Mouse (Mus musculus) gastrocnemius, adult 2 months (tissue): ENCODE data around the gene Coq2. TPM values are rescaled to one million over a fixed set of nuclear protein-coding genes. Genes with fewer than 3 reads are reported as not detected.
A peak's percentile ranks its signal among the peaks of the same experiment; 100 is the strongest.

Experiments
- DNase-seq: peaks from one replicate; pipeline ENCODE4 v3.0.0; 2022
- H3K27ac ChIP-seq: fragments of 200-600 bp; 2 replicates; pipeline ENCODE4 v1.8.1; 2022; ENCODE audit warnings: mild to moderate bottlenecking
- H3K4me3 ChIP-seq: fragments of 200-600 bp; 2 replicates; pipeline ENCODE4 v1.8.1; 2022; ENCODE audit warnings: mild to moderate bottlenecking, moderate library complexity
- CTCF ChIP-seq: fragments of 200-600 bp; IDR thresholded peaks from 2 replicates; pipeline ENCODE4 v1.8.1; 2022; ENCODE audit warnings: antibody characterized with exemption, mild to moderate bottlenecking, moderate library complexity
- intact Hi-C: fragments of 180-260 bp; cut with DNase I; formaldehyde crosslinking; loops from one replicate; pipeline ENCODE4 v1.15.1; 2025
- total RNA-seq, 2 experiments: library from RNA; stranded (reverse); gene quantifications; 2 replicates each; pipeline ENCODE4 v1.2.3; 2021

Coq2 gene
- total RNA-seq, 2 experiments from 2014 or later, result 72.2 to 74.6 TPM

GRCm38 (mm10) chr5:100651486-100651885 lies 23.5 kb downstream of the Coq2 start:
- H3K4me3 ChIP-seq, result no peak overlapping the region
- TF ChIP-seq CTCF, result no peak
- H3K27ac ChIP-seq, result no peak overlapping the region
- no peak for DNase-seq
- intact Hi-C loops, result no loop called here

GRCm38 (mm10) chr5:100650969-100651368 lies 24.0 kb downstream of the Coq2 start:
- intact Hi-C loops, result no loop called here
- H3K4me3 ChIP-seq, result no peak overlapping the region
- no peak for DNase-seq
- no peak for TF ChIP-seq CTCF
- H3K27ac ChIP-seq, result no peak overlapping the region

- DNase-seq, result no peak
- Histone ChIP-seq H3K27ac (no peak overlapping the region), H3K4me3 (no peak overlapping the region)
- intact Hi-C loops, result no loop called here
- no peak for TF ChIP-seq CTCF
Observed at GRCm38 (mm10) chr5:100648546-100648945, 26.4 kb downstream of the Coq2 start.

GRCm38 (mm10) chr5:100648046-100648445 lies 26.9 kb downstream of the Coq2 start:
- no peak for DNase-seq
- Histone ChIP-seq H3K4me3 (no peak overlapping the region), H3K27ac (no peak overlapping the region)
- intact Hi-C loops, result no loop called here
- no peak for TF ChIP-seq CTCF

- DNase-seq, result no peak
- no peak for TF ChIP-seq CTCF
- intact Hi-C loops, result no loop called here
- Histone ChIP-seq H3K4me3 (no peak overlapping the region), H3K27ac (no peak overlapping the region)
Observed at GRCm38 (mm10) chr5:100646558-100646957, 28.4 kb downstream of the Coq2 start.

GRCm38 (mm10) chr5:100643991-100644535 lies 30.9 kb downstream of the Coq2 start:
- TF ChIP-seq CTCF, result no peak
- no peak for DNase-seq
- Histone ChIP-seq H3K27ac (no peak overlapping the region), H3K4me3 (no peak overlapping the region)
- intact Hi-C loops, result no loop called here

- peak; percentile 22 for DNase-seq
Observed at GRCm38 (mm10) chr5:100643253-100643990, 31.5 kb downstream of the Coq2 start.

GRCm38 (mm10) chr5:100642316-100642715 lies 32.6 kb downstream of the Coq2 start:
- intact Hi-C loops, result no loop called here
- Histone ChIP-seq H3K4me3 (no peak overlapping the region), H3K27ac (no peak overlapping the region)
- peak; percentile 2 for DNase-seq
- TF ChIP-seq CTCF, result no peak

More at GRCm38 (mm10) chr5:100643253-100643990, 31.5 kb downstream of the Coq2 start:
- no peak for TF ChIP-seq CTCF
- intact Hi-C loops, result no loop called here
- Histone ChIP-seq H3K4me3 (no peak overlapping the region), H3K27ac (no peak overlapping the region)

- no peak for DNase-seq
Observed at GRCm38 (mm10) chr5:100638483-100638882, 36.5 kb downstream of the Coq2 start.

GRCm38 (mm10) chr5:100636794-100637544 lies 38.0 kb downstream of the Coq2 start:
- intact Hi-C loops, result no loop called here
- TF ChIP-seq CTCF, result no peak
- Histone ChIP-seq H3K27ac (peak overlapping the region; percentile 50), H3K4me3 (peak overlapping the region; percentile 47)
- DNase-seq, result peak; percentile 55

More at GRCm38 (mm10) chr5:100638483-100638882, 36.5 kb downstream of the Coq2 start:
- Histone ChIP-seq H3K27ac (no peak overlapping the region), H3K4me3 (no peak overlapping the region)
- intact Hi-C loops, result no loop called here
- TF ChIP-seq CTCF, result no peak

- Histone ChIP-seq H3K27ac (peak overlapping the region; percentile 50; the same call in 1 of the 2 replicates), H3K4me3 (no peak overlapping the region)
- no peak for TF ChIP-seq CTCF
- intact Hi-C loops, result no loop called here
- no peak for DNase-seq
Observed at GRCm38 (mm10) chr5:100635908-100636307, 39.0 kb downstream of the Coq2 start.

GRCm38 (mm10) chr5:100634885-100635478 lies 40.0 kb downstream of the Coq2 start:
- no peak for DNase-seq
- Histone ChIP-seq H3K27ac (no peak overlapping the region), H3K4me3 (no peak overlapping the region)
- TF ChIP-seq CTCF, result no peak
- intact Hi-C loops, result no loop called here
